Mouse (Mus musculus) neural tube, embryonic 15.5 days (tissue): ENCODE measurements at regions not wholly inside any gene's neighbourhood (a gene's known extent, or its start where the extent isn't known, plus 50 kb on each side); places are given as distances from the start of the nearest gene placed in this dataset.
A peak's percentile ranks its signal among the peaks of the same experiment; 100 is the strongest.
"Not testable (repeated sequence)": the region's sequence is repeated elsewhere in the genome, so short reads cannot be mapped to it uniquely, and the experiment has no call there.

Source experiments
- ATAC-seq: fragments of 200-750 bp; cut with Nextera tagmentation; 2 replicates; pipeline ENCODE4 v1.8.0; 2017; ENCODE audit warnings: mild to moderate bottlenecking, moderate TSS enrichment, moderate library complexity; ENCODE audit not compliant: low FRiP score
- H3K27ac ChIP-seq: fragments of 300-500 bp; sonication (generic); replicated peaks from 2 replicates; pipeline ENCODE4 v1.5.1; 2015; ENCODE audit warnings: mild to moderate bottlenecking, inconsistent platforms
- H3K27me3 ChIP-seq: fragments of 300-500 bp; sonication (generic); replicated peaks from 2 replicates; pipeline ENCODE4 v1.6.1; 2015; ENCODE audit warnings: inconsistent platforms
- H3K36me3 ChIP-seq: fragments of 300-500 bp; sonication (generic); 2 replicates; pipeline ENCODE4 v1.6.1; 2015; ENCODE audit warnings: inconsistent platforms
- H3K4me1 ChIP-seq: fragments of 300-500 bp; sonication (generic); 2 replicates; pipeline ENCODE4 v1.6.1; 2015; ENCODE audit warnings: inconsistent platforms
- H3K4me2 ChIP-seq: fragments of 300-500 bp; sonication (generic); 2 replicates; pipeline ENCODE4 v1.6.1; 2015; ENCODE audit warnings: inconsistent platforms, mild to moderate bottlenecking, moderate library complexity
- H3K4me3 ChIP-seq: fragments of 300-500 bp; sonication (generic); replicated peaks from 2 replicates; pipeline ENCODE4 v1.5.1; 2015; ENCODE audit warnings: mild to moderate bottlenecking, inconsistent platforms
- H3K9ac ChIP-seq: fragments of 300-500 bp; sonication (generic); replicated peaks from 2 replicates; pipeline ENCODE4 v1.6.1; 2015; ENCODE audit warnings: mild to moderate bottlenecking, inconsistent platforms
- H3K9me3 ChIP-seq: fragments of 300-500 bp; sonication (generic); replicated peaks from 2 replicates; pipeline ENCODE4 v1.6.1; 2016; ENCODE audit warnings: inconsistent platforms
- WGBS: fragments of 180-500 bp; shearing (Covaris S2); methylation state at CpG from one replicate; pipeline ENCODE4 v1.1.7; 2015; ENCODE audit warnings: mixed read lengths; 5-methylcytosine and 5-hydroxymethylcytosine counted together

- Histone ChIP-seq H3K4me1 (peaks cover 15% of the 10 kb centered on the region), H3K4me2 (peak overlapping the region; percentile 46), H3K9me3 (no peaks in the 10 kb centered on the region), H3K9ac (no peak overlapping the region), H3K4me3 (peak overlapping the region; percentile 19), H3K36me3 (no peaks in the 10 kb centered on the region), H3K27me3 (no peaks in the 10 kb centered on the region), H3K27ac (no peak overlapping the region)
- WGBS = 20% methylated on average over 15 of the region's 15 CpGs
- ATAC-seq = peak; percentile 76
Observed at GRCm38 (mm10) chr2:17932932-17933790, 63.6 kb downstream of the H2al2a start.

GRCm38 (mm10) chr2:17932426-17932931 lies 64.3 kb downstream of the H2al2a start:
- Histone ChIP-seq H3K4me3 (peak overlapping the region; percentile 19), H3K9ac (no peak overlapping the region), H3K27me3 (no peaks in the 10 kb centered on the region), H3K4me2 (peak overlapping the region; percentile 46), H3K36me3 (no peaks in the 10 kb centered on the region), H3K4me1 (peaks cover 15% of the 10 kb centered on the region), H3K9me3 (no peaks in the 10 kb centered on the region), H3K27ac (no peak overlapping the region)
- 17% methylated on average over 16 of the region's 16 CpGs for WGBS
- ATAC-seq = peak; percentile 83

- no peak for ATAC-seq
- Histone ChIP-seq H3K4me2 (no peak overlapping the region), H3K9me3 (no peaks in the 10 kb centered on the region), H3K4me3 (no peak overlapping the region), H3K27ac (no peak overlapping the region), H3K27me3 (no peaks in the 10 kb centered on the region), H3K4me1 (peaks cover 15% of the 10 kb centered on the region), H3K36me3 (no peaks in the 10 kb centered on the region), H3K9ac (no peak overlapping the region)
- 93% methylated on average over 5 of the region's 5 CpGs for WGBS
Observed at GRCm38 (mm10) chr2:17931881-17932280, 64.9 kb downstream of the H2al2a start.

- WGBS = 84% methylated on average over 1 of the region's 1 CpGs
- ATAC-seq = no peak
- Histone ChIP-seq H3K36me3 (no peaks in the 10 kb centered on the region), H3K4me2 (no peak overlapping the region), H3K9ac (no peak overlapping the region), H3K27me3 (no peaks in the 10 kb centered on the region), H3K9me3 (no peaks in the 10 kb centered on the region), H3K4me1 (no peaks in the 10 kb centered on the region), H3K4me3 (no peak overlapping the region), H3K27ac (no peak overlapping the region)
Observed at GRCm38 (mm10) chr2:17918861-17919648, 77.7 kb downstream of the H2al2a start.

- H3K4me3 ChIP-seq = no peak overlapping the region
- H3K9me3 ChIP-seq = no peaks in the 10 kb centered on the region
- no peaks in the 10 kb centered on the region for H3K36me3 ChIP-seq
- H3K9ac ChIP-seq = no peak overlapping the region
- WGBS = 41% methylated on average over 8 of the region's 8 CpGs
- ATAC-seq = no peak
- no peaks in the 10 kb centered on the region for H3K27me3 ChIP-seq
- no peaks in the 10 kb centered on the region for H3K4me1 ChIP-seq
- no peak overlapping the region for H3K4me2 ChIP-seq
- H3K27ac ChIP-seq = no peak overlapping the region
Observed at GRCm38 (mm10) chr2:17917238-17917946, 79.4 kb downstream of the H2al2a start.

- Histone ChIP-seq H3K9ac (no peak overlapping the region), H3K4me2 (no peak overlapping the region), H3K27me3 (no peaks in the 10 kb centered on the region), H3K36me3 (no peaks in the 10 kb centered on the region), H3K4me3 (no peak overlapping the region), H3K4me1 (no peaks in the 10 kb centered on the region), H3K27ac (no peak overlapping the region), H3K9me3 (0 out of 2 replicates have a peak, but pooled peaks cover 3% of the 10 kb centered on the region)
- ATAC-seq = no peak
- WGBS = 86% methylated on average over 1 of the region's 1 CpGs
Observed at GRCm38 (mm10) chr2:17902616-17903015, 94.1 kb downstream of the H2al2a start.

GRCm38 (mm10) chr2:17900202-17900601 lies 96.6 kb downstream of the H2al2a start:
- no peak overlapping the region for H3K4me3 ChIP-seq
- no peaks in the 10 kb centered on the region for H3K4me1 ChIP-seq
- no peak overlapping the region for H3K27ac ChIP-seq
- no peaks in the 10 kb centered on the region for H3K27me3 ChIP-seq
- no peak for ATAC-seq
- no peak overlapping the region for H3K4me2 ChIP-seq
- no peaks in the 10 kb centered on the region for H3K36me3 ChIP-seq
- 0 out of 2 replicates have a peak, but pooled peaks cover 3% of the 10 kb centered on the region for H3K9me3 ChIP-seq
- H3K9ac ChIP-seq = no peak overlapping the region
- WGBS = 66% methylated on average over 8 of the region's 8 CpGs

- no peaks in the 10 kb centered on the region for H3K9me3 ChIP-seq
- H3K4me2 ChIP-seq = no peak overlapping the region
- H3K27me3 ChIP-seq = no peaks in the 10 kb centered on the region
- no peaks in the 10 kb centered on the region for H3K36me3 ChIP-seq
- WGBS = 25% methylated on average over 3 of the region's 3 CpGs
- no peaks in the 10 kb centered on the region for H3K4me1 ChIP-seq
- ATAC-seq = no peak
- no peak overlapping the region for H3K4me3 ChIP-seq
- no peak overlapping the region for H3K9ac ChIP-seq
- no peak overlapping the region for H3K27ac ChIP-seq
Observed at GRCm38 (mm10) chr2:17898780-17899179, 98.0 kb downstream of the H2al2a start.

GRCm38 (mm10) chr2:17896036-17896435 lies 100.7 kb downstream of the H2al2a start:
- no peak overlapping the region for H3K4me3 ChIP-seq
- H3K27ac ChIP-seq = no peak overlapping the region
- no peaks in the 10 kb centered on the region for H3K4me1 ChIP-seq
- no peak overlapping the region for H3K9ac ChIP-seq
- H3K9me3 ChIP-seq = no peaks in the 10 kb centered on the region
- H3K36me3 ChIP-seq = no peaks in the 10 kb centered on the region
- no peaks in the 10 kb centered on the region for H3K27me3 ChIP-seq
- WGBS = 92% methylated on average over 2 of the region's 2 CpGs
- no peak overlapping the region for H3K4me2 ChIP-seq
- ATAC-seq = no peak

- not testable (repeated sequence) for H3K9ac ChIP-seq, H3K36me3 ChIP-seq, H3K27ac ChIP-seq, H3K4me3 ChIP-seq, ATAC-seq, H3K4me2 ChIP-seq, H3K27me3 ChIP-seq, H3K4me1 ChIP-seq, H3K9me3 ChIP-seq
- 91% methylated on average over 7 of the region's 7 CpGs for WGBS
Observed at GRCm38 (mm10) chr2:17892661-17893060, 104.1 kb downstream of the H2al2a start.

GRCm38 (mm10) chr2:17887699-17888098 lies 109.1 kb downstream of the H2al2a start:
- Histone ChIP-seq H3K4me3 (no peak overlapping the region), H3K4me1 (no peaks in the 10 kb centered on the region), H3K9me3 (no peaks in the 10 kb centered on the region), H3K27ac (no peak overlapping the region), H3K36me3 (no peaks in the 10 kb centered on the region), H3K27me3 (no peaks in the 10 kb centered on the region), H3K9ac (no peak overlapping the region), H3K4me2 (no peak overlapping the region)
- no peak for ATAC-seq
- 64% methylated on average over 3 of the region's 3 CpGs for WGBS
